Mouse (Mus musculus): ENCODE data around the gene Slc25a21. TPM values are rescaled to one million over a fixed set of nuclear protein-coding genes. Genes with fewer than 3 reads are reported as not detected.

Slc25a21 gene
- polyA plus RNA-seq, 1 experiment from 2014 or later = 0.52 TPM

GRCm38 (mm10) chr12:56781196-56781595 is 416.1 kb downstream of the Slc25a21 start:
- Histone ChIP-seq H3K9ac (no peak overlapping the region), H3K9me3 (replicated peaks) (no peaks in the 10 kb centered on the region), H3K27ac (no peak overlapping the region), H3K4me3 (no peak overlapping the region), H3K4me2 (replicated peaks) (no peak overlapping the region), H3K4me1 (no peaks in the 10 kb centered on the region), H3K36me3 (no peaks in the 10 kb centered on the region), H3K27me3 (no peaks in the 10 kb centered on the region)
- no peak for ATAC-seq (ENCODE audit: low FRiP score)
- 86% methylated on average over 5 of the region's 5 CpGs for WGBS

- Histone ChIP-seq H3K4me2 (replicated peaks) (no peak overlapping the region), H3K36me3 (no peaks in the 10 kb centered on the region), H3K4me3 (no peak overlapping the region), H3K27ac (no peak overlapping the region), H3K4me1 (no peaks in the 10 kb centered on the region), H3K9me3 (replicated peaks) (no peaks in the 10 kb centered on the region), H3K9ac (no peak overlapping the region), H3K27me3 (no peaks in the 10 kb centered on the region)
- WGBS = 86% methylated on average over 3 of the region's 3 CpGs
- ATAC-seq (ENCODE audit: low FRiP score) = no peak
These were observed 417.7 kb downstream of the Slc25a21 start for GRCm38 (mm10) chr12:56779621-56780020.

- H3K9ac ChIP-seq = no peak overlapping the region
- no peaks in the 10 kb centered on the region for H3K27me3 ChIP-seq
- no peaks in the 10 kb centered on the region for H3K36me3 ChIP-seq
- no peaks in the 10 kb centered on the region for H3K9me3 ChIP-seq (replicated peaks)
- WGBS = 71% methylated on average over 6 of the region's 6 CpGs
- no peak overlapping the region for H3K4me3 ChIP-seq
- no peak overlapping the region for H3K27ac ChIP-seq
- H3K4me2 ChIP-seq (replicated peaks) = no peak overlapping the region
- H3K4me1 ChIP-seq = no peaks in the 10 kb centered on the region
- ATAC-seq (ENCODE audit: low FRiP score) = no peak
These were observed 423.3 kb downstream of the Slc25a21 start for GRCm38 (mm10) chr12:56773941-56774340.

- H3K9me3 ChIP-seq (replicated peaks) = no peaks in the 10 kb centered on the region
- no peak overlapping the region for H3K9ac ChIP-seq
- no peak overlapping the region for H3K27ac ChIP-seq
- H3K36me3 ChIP-seq = no peaks in the 10 kb centered on the region
- H3K4me2 ChIP-seq (replicated peaks) = no peak overlapping the region
- ATAC-seq (ENCODE audit: low FRiP score) = no peak
- WGBS = 83% methylated on average over 5 of the region's 5 CpGs
- no peaks in the 10 kb centered on the region for H3K27me3 ChIP-seq
- H3K4me1 ChIP-seq = no peaks in the 10 kb centered on the region
- H3K4me3 ChIP-seq = no peak overlapping the region
These were observed 427.9 kb downstream of the Slc25a21 start for GRCm38 (mm10) chr12:56769421-56769820.

- no peaks in the 10 kb centered on the region for H3K9me3 ChIP-seq (replicated peaks)
- H3K36me3 ChIP-seq = no peaks in the 10 kb centered on the region
- H3K4me3 ChIP-seq = no peak overlapping the region
- 78% methylated on average over 6 of the region's 6 CpGs for WGBS
- no peaks in the 10 kb centered on the region for H3K4me1 ChIP-seq
- no peak overlapping the region for H3K27ac ChIP-seq
- no peak for ATAC-seq (ENCODE audit: low FRiP score)
- no peak overlapping the region for H3K9ac ChIP-seq
- H3K4me2 ChIP-seq (replicated peaks) = no peak overlapping the region
- H3K27me3 ChIP-seq = no peaks in the 10 kb centered on the region
These were observed 429.8 kb downstream of the Slc25a21 start for GRCm38 (mm10) chr12:56767474-56767873.

GRCm38 (mm10) chr12:56737104-56737503 is 460.2 kb downstream of the Slc25a21 start:
- Histone ChIP-seq H3K9me3 (replicated peaks) (no peaks in the 10 kb centered on the region), H3K9ac (no peak overlapping the region), H3K27me3 (no peaks in the 10 kb centered on the region), H3K36me3 (no peaks in the 10 kb centered on the region), H3K4me1 (no peaks in the 10 kb centered on the region), H3K4me3 (no peak overlapping the region), H3K27ac (no peak overlapping the region), H3K4me2 (replicated peaks) (no peak overlapping the region)
- no peak for ATAC-seq (ENCODE audit: low FRiP score)
- 86% methylated on average over 4 of the region's 4 CpGs for WGBS

GRCm38 (mm10) chr12:56727631-56728030 is 469.6 kb downstream of the Slc25a21 start:
- Histone ChIP-seq H3K4me2 (replicated peaks) (no peak overlapping the region), H3K4me1 (no peaks in the 10 kb centered on the region), H3K4me3 (no peak overlapping the region), H3K27me3 (no peaks in the 10 kb centered on the region), H3K27ac (no peak overlapping the region), H3K9ac (no peak overlapping the region), H3K36me3 (no peaks in the 10 kb centered on the region), H3K9me3 (replicated peaks) (no peaks in the 10 kb centered on the region)
- no peak for ATAC-seq (ENCODE audit: low FRiP score)
- 49% methylated on average over 4 of the region's 4 CpGs for WGBS

GRCm38 (mm10) chr12:56718707-56719051 is 478.6 kb downstream of the Slc25a21 start:
- Histone ChIP-seq H3K27ac (no peak overlapping the region), H3K36me3 (no peaks in the 10 kb centered on the region), H3K27me3 (peaks cover 28% of the 10 kb centered on the region), H3K4me1 (0 out of 2 replicates have a peak, but pooled peaks cover 3% of the 10 kb centered on the region), H3K9me3 (replicated peaks) (no peaks in the 10 kb centered on the region), H3K4me3 (no peak overlapping the region), H3K4me2 (replicated peaks) (no peak overlapping the region), H3K9ac (no peak overlapping the region)
- no peak for ATAC-seq (ENCODE audit: low FRiP score)
- WGBS = 30% methylated on average over 6 of the region's 6 CpGs

- Histone ChIP-seq H3K9ac (no peak overlapping the region), H3K36me3 (no peaks in the 10 kb centered on the region), H3K4me2 (replicated peaks) (no peak overlapping the region; the same call in 1 of the 2 replicates), H3K27ac (no peak overlapping the region), H3K4me1 (0 out of 2 replicates have a peak, but pooled peaks cover 3% of the 10 kb centered on the region), H3K27me3 (peaks cover 29% of the 10 kb centered on the region), H3K9me3 (replicated peaks) (no peaks in the 10 kb centered on the region), H3K4me3 (no peak overlapping the region)
- ATAC-seq (ENCODE audit: low FRiP score) = no peak
- 7% methylated on average over 14 of the region's 14 CpGs for WGBS
These were observed 479.1 kb downstream of the Slc25a21 start for GRCm38 (mm10) chr12:56717971-56718706.

- ATAC-seq (ENCODE audit: low FRiP score) = no peak
- Histone ChIP-seq H3K36me3 (no peaks in the 10 kb centered on the region), H3K9ac (no peak overlapping the region), H3K9me3 (replicated peaks) (no peaks in the 10 kb centered on the region), H3K27ac (no peak overlapping the region), H3K4me1 (peaks cover 11% of the 10 kb centered on the region), H3K4me3 (no peak overlapping the region), H3K4me2 (replicated peaks) (no peak overlapping the region), H3K27me3 (peaks cover 77% of the 10 kb centered on the region)
- 14% methylated on average over 6 of the region's 6 CpGs for WGBS
These were observed 496.3 kb downstream of the Slc25a21 start for GRCm38 (mm10) chr12:56701004-56701403.

- peaks cover 79% of the 10 kb centered on the region for H3K27me3 ChIP-seq
- peak overlapping the region; percentile 6; the same call in 1 of the 2 replicates for H3K4me3 ChIP-seq
- ATAC-seq (ENCODE audit: low FRiP score) = no peak
- no peaks in the 10 kb centered on the region for H3K9me3 ChIP-seq (replicated peaks)
- H3K36me3 ChIP-seq = no peaks in the 10 kb centered on the region
- peak overlapping the region; percentile 20 for H3K4me2 ChIP-seq (replicated peaks)
- H3K27ac ChIP-seq = no peak overlapping the region
- 5% methylated on average over 44 of the region's 44 CpGs for WGBS
- H3K4me1 ChIP-seq = peaks cover 14% of the 10 kb centered on the region
- H3K9ac ChIP-seq = no peak overlapping the region
These were observed 497.1 kb downstream of the Slc25a21 start for GRCm38 (mm10) chr12:56699915-56700900.

- Histone ChIP-seq H3K4me1 (peaks cover 14% of the 10 kb centered on the region), H3K36me3 (no peaks in the 10 kb centered on the region), H3K4me2 (replicated peaks) (0 out of 2 replicates have a peak overlapping the region, but pooled peaks have one; percentile 20), H3K9ac (no peak overlapping the region), H3K9me3 (replicated peaks) (no peaks in the 10 kb centered on the region), H3K27ac (no peak overlapping the region), H3K27me3 (peaks cover 80% of the 10 kb centered on the region), H3K4me3 (no peak overlapping the region)
- ATAC-seq (ENCODE audit: low FRiP score) = no peak
- 9% methylated on average over 3 of the region's 3 CpGs for WGBS
These were observed 497.9 kb downstream of the Slc25a21 start for GRCm38 (mm10) chr12:56699351-56699750.

Measured in hindbrain, embryonic 12.5 days (tissue).